Mouse (Mus musculus): ENCODE measurements around the gene Lin7a.
"Not testable (repeated sequence)": the region's sequence is repeated elsewhere in the genome, so short reads cannot be mapped to it uniquely, and the experiment has no call there.

Gene Lin7a

GRCm38 (mm10) chr10:107237076-107237475 is 34.4 kb upstream of the Lin7a start:
- DNase-seq (ENCODE audit: low spot score in 2 of 2) = no peak

- no peak for DNase-seq (ENCODE audit: low spot score in 2 of 2)
Observed at GRCm38 (mm10) chr10:107237736-107238135, 33.8 kb upstream of the Lin7a start.

- DNase-seq (ENCODE audit: low spot score in 2 of 2) = no peak
Observed at GRCm38 (mm10) chr10:107238151-107238860, 33.2 kb upstream of the Lin7a start.

- DNase-seq (ENCODE audit: low spot score in 2 of 2) = no peak
Observed at GRCm38 (mm10) chr10:107238861-107239435, 32.5 kb upstream of the Lin7a start.

- DNase-seq (ENCODE audit: low spot score in 2 of 2) = no peak
Observed at GRCm38 (mm10) chr10:107239651-107240330, 31.7 kb upstream of the Lin7a start.

- DNase-seq (ENCODE audit: low spot score in 2 of 2) = no peak
Observed at GRCm38 (mm10) chr10:107240446-107240845, 31.0 kb upstream of the Lin7a start.

- no peak for DNase-seq (ENCODE audit: low spot score in 2 of 2)
Observed at GRCm38 (mm10) chr10:107240986-107241385, 30.5 kb upstream of the Lin7a start.

- DNase-seq (ENCODE audit: low spot score in 2 of 2) = no peak
Observed at GRCm38 (mm10) chr10:107241406-107241805, 30.1 kb upstream of the Lin7a start.

GRCm38 (mm10) chr10:107241999-107242398 is 29.5 kb upstream of the Lin7a start:
- DNase-seq (ENCODE audit: low spot score in 2 of 2) = not testable (repeated sequence)

- DNase-seq (ENCODE audit: low spot score in 2 of 2) = no peak
Observed at GRCm38 (mm10) chr10:107242696-107243400, 28.6 kb upstream of the Lin7a start.

GRCm38 (mm10) chr10:107244211-107244610 is 27.3 kb upstream of the Lin7a start:
- DNase-seq (ENCODE audit: low spot score in 2 of 2) = no peak

- DNase-seq (ENCODE audit: low spot score in 2 of 2) = no peak
Observed at GRCm38 (mm10) chr10:107244691-107245530, 26.6 kb upstream of the Lin7a start.

GRCm38 (mm10) chr10:107245531-107245840 is 26.0 kb upstream of the Lin7a start:
- no peak for DNase-seq (ENCODE audit: low spot score in 2 of 2)

- no peak for DNase-seq (ENCODE audit: low spot score in 2 of 2)
Observed at GRCm38 (mm10) chr10:107245961-107246460, 25.5 kb upstream of the Lin7a start.

- no peak for DNase-seq (ENCODE audit: low spot score in 2 of 2)
Observed at GRCm38 (mm10) chr10:107247001-107247670, 24.4 kb upstream of the Lin7a start.

GRCm38 (mm10) chr10:107248481-107248880 is 23.0 kb upstream of the Lin7a start:
- DNase-seq (ENCODE audit: low spot score in 2 of 2) = no peak

- DNase-seq (ENCODE audit: low spot score in 2 of 2) = no peak
Observed at GRCm38 (mm10) chr10:107249056-107249455, 22.4 kb upstream of the Lin7a start.

- DNase-seq (ENCODE audit: low spot score in 2 of 2) = no peak
Observed at GRCm38 (mm10) chr10:107249606-107250186, 21.8 kb upstream of the Lin7a start.

GRCm38 (mm10) chr10:107250346-107251210 is 20.9 kb upstream of the Lin7a start:
- DNase-seq (ENCODE audit: low spot score in 2 of 2) = no peak
